Mouse (Mus musculus) layer of hippocampus, adult 18-20 months (tissue): ENCODE measurements at regions not wholly inside any gene's neighbourhood (a gene's known extent, or its start where the extent isn't known, plus 50 kb on each side); places are given as distances from the start of the nearest gene placed in this dataset.

ENCODE experiments used
- DNase-seq, 2 experiments: peaks; one replicate each; pipeline ENCODE4 v3.0.0; 2022; ENCODE audit warnings: low spot score in 2 of 2

DNA sequence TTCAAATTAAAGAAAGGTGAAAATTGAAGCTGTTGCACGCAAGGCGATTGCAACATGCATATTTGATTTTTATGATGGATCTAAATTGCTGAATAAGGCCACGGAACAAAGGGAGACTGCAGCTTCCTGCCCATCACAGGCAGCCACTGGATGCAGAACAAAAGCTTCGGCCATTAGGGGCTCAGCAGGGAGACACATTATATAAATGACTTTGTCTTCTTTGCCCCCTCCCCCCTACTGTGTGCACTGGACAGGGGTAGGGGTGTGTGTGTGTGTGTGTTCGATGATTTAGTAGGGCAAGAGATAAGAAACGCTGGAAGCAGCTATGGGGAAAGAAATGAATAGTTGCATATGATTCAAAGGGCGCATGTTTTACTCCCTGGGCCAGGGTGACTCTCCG, 481.2 kb upstream of the Pmfbp1 start:
- no peak for DNase-seq

DNA sequence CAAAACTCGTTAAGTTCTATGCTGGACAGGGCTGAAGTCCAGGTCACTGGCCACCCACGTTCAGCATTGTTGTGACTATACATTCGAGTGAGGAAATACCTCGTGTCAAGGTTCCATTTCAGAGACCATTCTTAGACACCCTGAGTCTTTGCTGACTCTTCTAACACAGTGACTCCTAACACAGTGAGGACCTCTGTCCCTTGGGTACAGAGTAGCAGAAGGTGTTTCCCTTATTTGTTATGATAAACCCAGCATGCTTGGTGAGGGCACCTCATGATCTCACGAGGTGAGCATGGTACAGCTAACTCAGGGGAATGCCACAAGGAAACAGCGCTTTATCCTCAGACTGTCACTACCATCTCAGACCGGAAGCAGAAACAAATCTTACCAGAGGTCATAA, 480.2 kb upstream of the Pmfbp1 start:
- DNase-seq = no peak

DNA sequence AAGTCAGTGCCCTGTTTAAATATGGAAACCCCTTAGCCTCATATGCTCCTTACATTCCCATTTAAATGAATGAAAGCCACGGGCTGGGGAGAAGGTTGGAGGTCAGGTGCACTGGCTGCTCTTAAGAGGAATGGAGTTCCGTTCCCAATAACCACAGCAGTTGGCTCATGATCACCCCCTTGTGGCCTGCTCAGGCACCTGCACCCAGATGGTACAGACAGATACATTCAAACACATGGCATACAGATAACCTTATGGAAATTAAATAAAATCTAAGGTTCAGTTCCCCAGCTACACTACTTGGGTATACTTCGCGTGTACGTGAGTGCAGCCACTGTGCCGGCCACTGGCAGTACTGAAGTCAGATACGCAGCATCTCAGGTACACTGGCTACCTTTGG, 479.1 kb upstream of the Pmfbp1 start:
- DNase-seq = peak in 1 of 2 experiments; percentile 5

DNA sequence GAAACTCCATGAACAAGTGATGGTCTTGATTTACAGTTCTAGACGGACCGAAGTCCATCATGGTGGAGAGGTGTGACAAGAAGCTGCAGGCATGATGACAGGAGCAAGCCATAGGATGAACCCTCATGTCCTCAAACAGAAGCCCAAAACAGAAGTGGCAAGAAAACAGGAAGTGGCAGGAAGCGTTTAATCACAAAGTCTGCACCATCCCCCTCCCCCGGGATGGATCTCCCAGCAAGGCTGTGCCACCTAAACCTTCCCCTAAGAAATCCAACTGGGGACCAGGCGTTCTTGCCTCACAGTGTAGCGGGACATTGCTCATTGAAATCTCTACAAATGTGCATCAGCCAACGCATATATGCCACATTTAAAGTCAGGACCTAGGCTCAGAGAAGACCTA, 474.3 kb upstream of the Pmfbp1 start:
- no peak for DNase-seq

DNA sequence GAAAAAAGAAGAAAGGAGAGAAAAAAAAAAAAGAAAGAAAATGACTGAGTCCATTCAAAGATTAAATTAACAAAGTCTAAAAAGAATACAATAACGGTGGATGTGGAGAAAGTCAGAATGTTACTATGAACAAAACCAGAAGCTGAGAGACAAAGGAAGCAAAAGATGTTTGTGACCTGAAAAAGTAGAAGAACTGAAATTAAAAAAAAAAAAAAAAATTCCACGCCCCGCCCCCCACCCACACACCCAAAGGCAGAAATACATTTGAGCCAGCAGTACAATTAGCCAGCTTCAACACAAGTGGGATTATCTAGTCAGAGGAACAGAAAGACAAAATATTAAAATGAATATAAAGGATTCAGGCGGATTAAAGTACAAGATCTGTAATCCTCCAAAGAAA, 473.7 kb upstream of the Pmfbp1 start:
- DNase-seq = no peak

DNA sequence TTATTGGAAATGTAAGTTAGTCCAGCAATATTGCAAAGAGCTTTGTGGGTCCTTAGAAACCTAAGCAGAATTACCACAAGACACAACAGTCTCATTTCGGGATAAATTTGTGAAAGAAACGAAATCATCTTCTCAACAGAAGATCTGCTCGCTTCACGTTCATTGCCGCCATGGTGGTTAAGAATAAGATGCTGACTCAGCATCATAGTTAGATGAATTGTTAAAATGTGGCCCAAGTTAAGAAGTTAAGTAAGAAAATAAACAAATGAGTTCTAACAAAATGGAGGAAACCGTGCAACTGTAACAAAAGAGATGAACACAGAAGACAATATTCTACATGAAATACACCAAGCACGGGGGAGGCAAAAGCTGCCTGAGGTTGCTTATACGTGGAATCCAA, 465.9 kb upstream of the Pmfbp1 start:
- no peak for DNase-seq

DNA sequence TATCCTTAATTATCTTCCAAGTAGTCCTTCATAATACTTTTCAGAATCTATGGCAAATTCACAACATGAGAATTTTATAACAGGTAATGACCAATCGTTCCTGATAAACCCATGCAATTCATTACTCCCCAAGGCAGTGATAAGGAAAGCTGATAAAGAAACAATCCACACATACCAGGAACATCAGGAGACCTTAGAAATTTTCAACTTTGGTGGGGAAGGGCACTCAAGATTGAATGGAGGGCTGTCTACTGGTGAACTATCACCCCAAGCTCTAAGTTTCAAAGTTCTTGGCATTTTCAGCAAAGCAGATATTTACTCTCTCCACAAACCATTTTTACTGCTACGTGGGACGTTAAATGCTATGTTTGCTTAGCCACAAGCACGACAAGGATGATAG, 440.2 kb upstream of the Pmfbp1 start:
- no peak for DNase-seq

DNA sequence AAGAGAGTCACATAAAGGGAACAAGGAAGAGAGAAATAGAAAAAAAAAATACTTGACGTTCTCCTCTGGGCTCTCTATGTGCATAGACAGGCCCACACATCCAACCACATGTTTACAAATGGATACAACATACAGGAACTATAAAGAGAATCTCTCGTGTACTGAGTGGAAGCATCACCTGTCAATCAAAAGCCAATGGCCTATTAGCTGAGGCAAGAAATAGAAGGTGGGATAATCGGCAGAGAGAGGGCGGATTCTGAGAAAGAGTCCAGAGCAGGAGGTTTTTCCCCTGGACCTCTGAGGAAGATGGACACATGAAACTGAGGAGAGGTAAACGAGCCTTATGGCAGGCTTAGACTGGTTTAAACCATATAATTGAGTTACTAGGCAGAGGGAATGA, 434.7 kb upstream of the Pmfbp1 start:
- DNase-seq = no peak

DNA sequence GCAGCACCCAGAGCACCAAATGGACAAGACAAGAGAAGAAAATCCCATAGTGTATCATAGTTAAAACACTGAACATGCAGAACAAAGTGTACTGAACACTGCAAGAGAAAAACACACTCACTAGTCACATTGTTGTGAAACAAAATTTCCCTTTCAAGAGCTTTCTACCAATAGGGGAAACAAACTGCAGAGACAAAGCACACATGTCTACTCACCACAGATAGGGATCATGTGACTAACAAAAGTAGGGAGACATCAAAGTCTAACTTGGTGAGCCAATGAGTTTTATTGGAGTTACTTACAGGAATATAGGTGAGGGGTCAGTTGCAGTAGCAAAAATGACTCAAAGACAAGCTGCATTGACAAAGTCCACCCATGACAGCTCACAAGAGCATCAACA, 431.5 kb upstream of the Pmfbp1 start:
- DNase-seq = no peak

DNA sequence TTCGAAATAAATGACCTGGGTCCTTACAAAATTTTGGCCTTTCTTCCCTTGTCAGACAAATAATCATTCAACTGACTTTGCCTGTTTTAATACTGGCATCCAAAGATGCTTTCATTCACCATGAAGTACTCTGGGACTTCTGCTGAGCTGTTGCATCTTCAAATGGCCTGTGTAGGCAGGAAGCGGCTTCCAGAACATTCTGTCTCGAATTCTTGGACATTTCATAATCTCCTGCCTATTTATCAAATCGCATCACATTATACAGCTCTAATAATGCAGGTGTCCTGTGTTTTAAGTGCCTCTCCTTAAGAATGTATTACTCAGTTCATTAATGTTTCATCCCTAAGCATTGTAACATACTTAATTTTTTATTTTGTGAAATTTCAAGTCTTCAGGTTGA, 420.1 kb upstream of the Pmfbp1 start:
- no peak for DNase-seq

DNA sequence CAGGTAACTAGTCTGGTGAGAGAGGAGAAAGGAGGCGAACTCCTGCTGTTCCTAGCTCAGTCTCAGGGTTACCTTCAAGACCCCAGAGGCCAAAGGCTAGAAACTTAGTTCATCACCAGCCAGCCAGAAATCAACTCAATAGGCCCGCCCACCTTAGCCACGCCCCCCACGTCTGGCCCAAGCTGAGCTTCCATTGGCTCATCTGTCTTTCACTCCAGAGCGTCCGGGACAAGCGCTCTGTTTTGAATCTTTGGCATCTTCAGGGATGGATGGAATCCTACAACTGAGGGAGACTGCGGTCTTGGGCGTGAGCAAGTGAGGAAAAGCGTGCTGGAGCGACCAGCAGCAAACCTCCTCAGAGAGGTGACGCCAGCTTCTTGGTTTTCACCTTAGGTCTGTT, 418.8 kb upstream of the Pmfbp1 start:
- no peak for DNase-seq

DNA sequence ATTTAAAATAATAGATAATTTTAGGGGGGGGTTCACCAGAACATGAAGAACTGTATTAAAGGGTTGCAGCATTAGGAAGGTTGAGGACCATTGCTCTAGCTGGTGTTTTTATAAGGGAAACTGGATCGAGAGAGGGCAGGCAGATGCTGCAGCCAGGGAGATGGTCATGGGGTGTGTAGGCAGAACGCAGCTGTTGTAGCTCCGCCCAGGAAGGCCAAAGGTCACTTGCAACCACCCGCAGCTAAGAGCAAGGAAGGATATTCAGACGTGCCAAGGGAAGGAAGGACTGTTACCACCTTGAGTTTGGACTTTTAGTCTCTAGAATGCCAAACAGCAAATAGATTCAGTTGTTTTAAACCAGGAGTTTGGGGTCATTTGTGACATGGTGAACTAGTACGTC, 414.6 kb upstream of the Pmfbp1 start:
- DNase-seq = no peak

DNA sequence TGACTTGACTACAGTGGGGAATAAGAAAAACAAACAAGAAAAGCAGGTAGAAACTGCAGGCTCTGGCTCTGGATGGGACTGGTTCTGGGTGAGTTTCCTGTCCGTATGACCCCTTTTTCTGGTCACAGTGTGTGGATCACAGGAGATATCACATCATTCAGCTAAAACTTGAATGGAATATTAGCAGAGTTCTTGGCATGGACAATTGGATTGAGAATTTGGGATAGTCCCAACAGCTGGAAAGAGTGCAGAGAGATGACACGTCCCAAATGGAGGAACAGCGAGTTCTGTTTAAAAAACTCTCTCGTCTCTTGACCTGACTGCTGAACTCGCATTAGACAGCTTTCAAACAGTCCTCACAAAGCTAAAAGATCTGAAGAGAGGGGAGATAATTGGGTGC, 412.5 kb upstream of the Pmfbp1 start:
- DNase-seq = no peak

DNA sequence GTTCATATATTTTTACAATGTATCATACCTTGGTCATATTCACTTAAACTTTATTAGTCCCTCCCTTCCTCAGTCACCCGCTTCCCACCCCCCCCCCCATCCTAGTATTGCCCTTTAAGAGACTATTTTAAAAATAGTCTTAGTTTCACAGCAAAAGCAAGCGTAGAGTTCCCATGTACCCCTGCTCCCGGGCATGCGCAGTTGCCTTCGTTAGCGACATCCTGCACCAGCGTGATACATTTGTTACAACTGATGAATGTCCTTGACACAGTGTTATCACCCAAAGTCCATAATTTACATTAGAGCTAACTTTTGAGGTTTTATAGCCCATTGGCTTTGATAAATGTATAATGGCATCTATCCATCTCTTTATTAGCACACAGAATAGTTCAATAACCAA, 408.7 kb upstream of the Pmfbp1 start:
- DNase-seq = no peak

DNA sequence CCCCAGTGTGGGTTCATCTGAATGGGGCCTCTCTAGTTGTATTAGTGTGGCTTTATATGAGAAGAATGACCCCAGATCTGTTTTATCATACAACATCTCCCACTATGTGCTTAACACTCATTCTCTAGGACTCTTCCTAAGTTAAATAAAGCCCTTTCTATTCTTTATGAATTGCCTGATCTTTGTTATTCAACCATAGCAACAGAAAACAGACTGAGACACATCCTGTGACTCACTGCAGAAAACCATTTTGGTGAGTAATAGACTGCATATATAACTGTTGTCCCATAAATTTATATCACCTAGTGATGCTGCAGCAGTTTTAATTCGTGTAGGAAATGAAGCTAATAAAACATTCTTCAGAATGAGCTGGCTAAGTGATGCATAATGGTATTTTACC, 406.0 kb upstream of the Pmfbp1 start:
- no peak for DNase-seq

DNA sequence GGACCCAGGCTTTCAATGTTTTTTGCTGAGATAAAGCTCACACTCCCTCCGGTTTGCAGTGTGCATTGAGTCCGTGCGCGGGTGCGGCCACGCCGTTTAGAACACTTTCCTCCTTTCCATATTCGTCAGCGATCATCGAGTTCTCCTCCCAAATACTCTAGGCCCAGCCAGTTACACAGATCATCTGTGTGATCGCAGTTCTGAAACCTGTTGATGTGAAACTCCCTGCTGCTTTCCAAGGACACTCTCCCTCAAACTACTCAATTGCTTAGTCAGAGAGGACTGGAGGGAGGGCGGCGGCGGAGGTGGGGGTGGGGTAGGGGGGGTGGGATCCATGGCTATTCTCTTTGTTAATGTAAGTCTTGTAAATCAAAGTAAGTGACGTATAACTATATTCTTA, 394.2 kb upstream of the Pmfbp1 start:
- no peak for DNase-seq

DNA sequence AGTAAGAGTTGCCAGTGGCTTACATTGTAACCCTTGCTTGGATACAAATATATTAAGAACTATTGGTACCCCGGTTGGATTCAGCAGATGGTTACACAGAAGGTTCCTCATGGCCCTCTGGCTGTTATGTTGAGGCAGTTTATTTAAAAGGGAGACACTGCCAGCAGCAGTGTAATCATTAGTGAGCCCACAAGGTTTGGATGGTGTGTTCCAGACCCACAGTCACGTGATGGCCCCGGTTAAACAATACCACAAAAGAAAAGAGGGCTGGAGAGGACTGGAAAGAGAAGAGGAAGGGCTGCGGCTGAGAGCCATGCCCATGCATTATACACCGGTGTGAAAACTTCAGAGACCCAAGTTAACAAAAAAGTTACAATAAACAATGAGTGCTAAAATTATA, 392.4 kb upstream of the Pmfbp1 start:
- DNase-seq = peak; percentile 10 to 57

DNA sequence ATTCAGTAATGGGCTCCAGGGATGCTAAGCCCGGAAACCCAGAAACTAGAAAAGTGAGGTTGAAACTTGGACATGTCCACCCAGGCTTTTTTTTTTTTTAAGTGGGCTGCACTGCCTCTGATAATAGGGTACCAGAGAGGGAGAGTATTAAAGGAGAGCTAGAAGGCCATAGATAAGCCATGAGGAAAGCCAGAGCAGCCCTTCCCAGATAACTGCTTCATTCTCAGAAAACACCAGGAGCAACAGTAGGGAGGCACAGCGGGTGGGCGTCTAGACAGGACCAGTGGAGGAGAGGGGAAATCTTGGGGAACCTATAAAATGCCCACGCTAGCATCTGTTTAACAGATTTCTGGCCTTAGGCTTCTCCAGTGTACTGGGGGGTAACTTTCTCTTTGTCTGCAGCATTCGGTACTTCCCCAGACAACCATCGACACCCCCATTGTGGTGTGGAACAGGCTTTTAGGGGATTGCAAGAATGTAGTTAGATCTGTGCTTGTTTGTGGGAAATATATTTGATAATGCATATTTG, 389.0 kb upstream of the Pmfbp1 start:
- DNase-seq = no peak

DNA sequence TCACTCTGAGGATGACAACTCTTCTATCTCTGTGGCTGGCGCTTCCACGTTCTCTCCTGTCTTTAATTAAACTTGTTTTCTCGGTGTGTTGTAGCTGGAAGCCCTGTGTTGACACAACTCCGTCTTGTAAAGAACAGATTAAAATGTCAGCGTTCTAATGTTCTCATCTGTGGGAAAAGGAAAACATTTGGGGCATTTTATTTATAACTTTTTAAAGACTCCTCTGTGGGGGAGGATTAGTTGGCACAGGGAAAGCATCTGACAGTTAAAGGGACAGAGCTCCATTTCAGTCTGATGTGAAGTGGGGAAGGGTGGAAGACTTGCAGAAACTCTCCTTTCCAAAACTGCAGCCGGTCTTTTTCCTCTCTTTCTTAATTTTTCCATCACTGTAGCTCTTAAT, 388.1 kb upstream of the Pmfbp1 start:
- peak; percentile 2 to 48 for DNase-seq

DNA sequence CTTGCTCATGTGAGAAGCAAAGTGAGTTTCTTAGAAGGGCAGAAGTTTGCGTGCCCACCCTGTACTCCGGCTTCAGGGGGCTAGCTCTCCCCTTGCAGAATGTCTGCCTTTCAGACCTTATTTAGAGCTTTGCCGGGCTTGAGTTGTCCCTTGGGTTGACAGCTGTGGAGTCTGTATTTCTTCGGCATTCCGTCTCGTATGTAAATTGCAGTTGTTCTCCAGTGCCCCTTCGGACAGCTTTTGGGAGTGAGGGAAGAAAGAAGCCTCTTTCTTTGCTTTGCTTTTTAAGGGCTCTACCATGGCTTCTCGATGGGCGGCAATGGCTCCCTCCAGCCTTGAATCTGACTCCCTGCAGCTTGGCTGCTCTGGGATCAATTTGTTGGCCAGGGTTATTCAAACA, 386.9 kb upstream of the Pmfbp1 start:
- no peak for DNase-seq

DNA sequence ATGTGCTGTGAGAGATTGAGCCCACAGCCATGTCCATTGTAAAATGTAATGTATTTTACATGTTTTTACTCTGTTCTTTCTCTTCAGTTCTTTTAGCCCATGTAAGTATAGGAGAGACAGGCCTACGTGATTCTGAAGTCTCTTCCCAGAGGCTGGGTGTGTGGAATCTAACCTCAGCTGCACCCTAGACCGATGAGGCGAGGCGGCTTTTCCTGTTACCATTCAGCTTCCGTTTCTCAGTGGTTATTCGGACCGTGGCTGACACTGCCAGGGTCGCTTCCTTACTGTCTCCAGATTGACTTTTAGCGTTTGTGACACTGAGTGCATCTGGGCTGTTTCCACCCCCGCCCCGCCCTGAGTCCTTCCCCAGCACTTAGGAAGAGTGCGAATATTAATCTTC, 386.1 kb upstream of the Pmfbp1 start:
- no peak for DNase-seq

DNA sequence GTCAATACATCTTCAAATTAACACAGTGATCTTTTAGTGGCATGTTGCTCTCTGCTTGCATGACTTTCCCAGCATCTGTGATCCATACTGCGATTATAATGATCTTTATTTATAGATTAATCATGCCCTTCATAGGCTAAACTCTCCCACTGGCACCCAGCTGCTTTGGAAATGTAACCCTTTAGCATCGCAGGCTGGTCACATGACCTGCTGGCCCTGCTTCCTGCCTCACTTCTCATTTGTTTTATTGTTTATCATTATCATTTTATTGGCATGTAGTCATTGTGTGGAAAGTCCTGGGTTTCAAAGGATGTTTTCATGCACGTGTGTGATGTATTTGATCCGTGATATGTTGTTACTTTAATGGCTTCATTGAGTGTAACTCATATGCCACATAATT, 384.4 kb upstream of the Pmfbp1 start:
- no peak for DNase-seq

DNA sequence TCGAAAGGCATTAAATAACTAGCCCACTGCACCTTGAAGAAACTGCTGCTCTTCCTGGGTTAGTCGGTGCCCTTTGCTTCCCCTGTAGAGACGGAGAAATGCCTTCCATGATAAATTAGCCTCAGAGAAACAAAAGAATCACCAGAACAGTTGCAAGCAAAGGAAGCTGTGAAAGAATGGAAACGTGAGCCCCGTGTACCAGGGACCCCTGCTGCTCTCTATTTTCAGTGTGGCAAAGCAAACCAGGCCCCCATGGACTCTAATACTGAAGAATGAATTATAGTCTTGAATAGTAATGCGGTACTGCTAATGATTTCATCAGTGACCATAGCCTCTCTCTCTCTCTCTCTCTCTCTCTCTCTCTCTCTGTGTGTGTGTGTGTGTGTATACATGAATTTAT, 372.1 kb upstream of the Pmfbp1 start:
- DNase-seq = no peak

DNA sequence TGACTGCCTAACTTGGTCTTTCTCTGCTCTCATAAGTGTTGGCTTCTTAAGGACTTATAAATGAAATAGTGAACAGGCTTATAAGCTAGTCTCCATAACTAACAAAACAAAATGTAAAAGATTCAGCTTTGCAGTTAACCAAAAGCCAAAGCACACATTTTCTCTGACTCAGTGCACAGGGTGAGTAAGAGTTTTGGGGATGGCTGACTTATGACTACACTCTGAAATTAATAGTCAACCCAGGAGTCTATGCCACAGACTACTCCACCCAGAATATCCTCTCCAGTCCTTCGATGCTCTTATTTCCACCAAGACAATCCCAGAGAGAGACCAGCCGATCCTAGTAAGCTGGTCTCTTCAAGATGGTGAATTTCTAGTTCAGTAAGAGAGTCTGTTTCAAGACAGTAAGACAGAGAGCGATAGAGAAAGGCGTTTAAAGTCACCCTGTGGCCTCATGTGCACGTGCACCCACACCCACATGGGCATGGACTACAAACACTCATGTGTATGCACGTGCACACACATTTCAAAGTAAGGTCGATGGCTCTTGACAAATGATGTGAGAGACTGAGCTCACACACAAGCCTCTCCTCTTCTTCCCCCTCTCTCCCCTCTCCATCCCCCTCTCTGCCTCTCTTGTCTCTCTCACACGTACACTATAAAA, 351.2 kb upstream of the Pmfbp1 start:
- DNase-seq = no peak
